Mouse (Mus musculus): ENCODE results near the gene 2210016F16Rik.
"Not testable (repeated sequence)": the region's sequence is repeated elsewhere in the genome, so short reads cannot be mapped to it uniquely, and the experiment has no call there.

Gene 2210016F16Rik

GRCm38 (mm10) chr13:58384779-58385546, at the start of gene 2210016F16Rik:
Gene 2210016F16Rik, minus strand, starts transcription at chr13:58385225.
- peak; percentile 20 to 29 for DNase-seq (ENCODE audit: low spot score in 2 of 2)

- no peak for DNase-seq (ENCODE audit: low spot score in 2 of 2)
Observed at GRCm38 (mm10) chr13:58423061-58423660, 38.1 kb upstream of the 2210016F16Rik start.

GRCm38 (mm10) chr13:58422242-58422641, 37.2 kb upstream of the 2210016F16Rik start:
- DNase-seq (ENCODE audit: low spot score in 2 of 2): no peak

- DNase-seq (ENCODE audit: low spot score in 2 of 2): no peak
Observed at GRCm38 (mm10) chr13:58421026-58421425, 36.0 kb upstream of the 2210016F16Rik start.

- DNase-seq (ENCODE audit: low spot score in 2 of 2): no peak
Observed at GRCm38 (mm10) chr13:58419266-58419665, 34.2 kb upstream of the 2210016F16Rik start.

- no peak for DNase-seq (ENCODE audit: low spot score in 2 of 2)
Observed at GRCm38 (mm10) chr13:58418656-58419055, 33.6 kb upstream of the 2210016F16Rik start.

- no peak for DNase-seq (ENCODE audit: low spot score in 2 of 2)
Observed at GRCm38 (mm10) chr13:58415838-58416237, 30.8 kb upstream of the 2210016F16Rik start.

GRCm38 (mm10) chr13:58415374-58415773, 30.3 kb upstream of the 2210016F16Rik start:
- DNase-seq (ENCODE audit: low spot score in 2 of 2): no peak

- DNase-seq (ENCODE audit: low spot score in 2 of 2): no peak
Observed at GRCm38 (mm10) chr13:58411073-58411472, 26.0 kb upstream of the 2210016F16Rik start.

GRCm38 (mm10) chr13:58403243-58403642, 18.2 kb upstream of the 2210016F16Rik start, which contains the start of gene Hnrnpk:
Gene Hnrnpk, minus strand, starts transcription at chr13:58403343.
- DNase-seq (ENCODE audit: low spot score in 2 of 2): not testable (repeated sequence)

GRCm38 (mm10) chr13:58402744-58403110, 17.7 kb upstream of the 2210016F16Rik start:
- no peak for DNase-seq (ENCODE audit: low spot score in 2 of 2)

- DNase-seq (ENCODE audit: low spot score in 2 of 2): peak; percentile 95 to 96
Observed at GRCm38 (mm10) chr13:58402003-58402743, 17.1 kb upstream of the 2210016F16Rik start, which contains the start of gene Rmi1. Gene Rmi1, plus strand, starts transcription at chr13:58402248.

GRCm38 (mm10) chr13:58401135-58402002, 16.3 kb upstream of the 2210016F16Rik start:
- peak; percentile 43 to 59 for DNase-seq (ENCODE audit: low spot score in 2 of 2)

- no peak for DNase-seq (ENCODE audit: low spot score in 2 of 2)
Observed at GRCm38 (mm10) chr13:58400576-58400975, 15.6 kb upstream of the 2210016F16Rik start.

- DNase-seq (ENCODE audit: low spot score in 2 of 2): no peak
Observed at GRCm38 (mm10) chr13:58397651-58398050, 12.6 kb upstream of the 2210016F16Rik start.

GRCm38 (mm10) chr13:58394392-58394791, 9.4 kb upstream of the 2210016F16Rik start:
- DNase-seq (ENCODE audit: low spot score in 2 of 2): not testable (repeated sequence)

GRCm38 (mm10) chr13:58389324-58389951, 4.4 kb upstream of the 2210016F16Rik start:
- DNase-seq (ENCODE audit: low spot score in 2 of 2): no peak

GRCm38 (mm10) chr13:58388379-58388778, 3.4 kb upstream of the 2210016F16Rik start:
- DNase-seq (ENCODE audit: low spot score in 2 of 2): no peak

- peak; percentile 59 to 72 for DNase-seq (ENCODE audit: low spot score in 2 of 2)
Observed at GRCm38 (mm10) chr13:58387948-58388347, 2.9 kb upstream of the 2210016F16Rik start.

- DNase-seq (ENCODE audit: low spot score in 2 of 2): no peak
Observed at GRCm38 (mm10) chr13:58385547-58385920, 509 bp upstream of the 2210016F16Rik start.

GRCm38 (mm10) chr13:58384371-58384770, 654 bp downstream of the 2210016F16Rik start:
- DNase-seq (ENCODE audit: low spot score in 2 of 2): no peak

Measured in frontal cortex, postnatal 25 days (tissue).